8 mouse cellular contexts compared by ENCODE assay signal in the genomic region with DNA sequence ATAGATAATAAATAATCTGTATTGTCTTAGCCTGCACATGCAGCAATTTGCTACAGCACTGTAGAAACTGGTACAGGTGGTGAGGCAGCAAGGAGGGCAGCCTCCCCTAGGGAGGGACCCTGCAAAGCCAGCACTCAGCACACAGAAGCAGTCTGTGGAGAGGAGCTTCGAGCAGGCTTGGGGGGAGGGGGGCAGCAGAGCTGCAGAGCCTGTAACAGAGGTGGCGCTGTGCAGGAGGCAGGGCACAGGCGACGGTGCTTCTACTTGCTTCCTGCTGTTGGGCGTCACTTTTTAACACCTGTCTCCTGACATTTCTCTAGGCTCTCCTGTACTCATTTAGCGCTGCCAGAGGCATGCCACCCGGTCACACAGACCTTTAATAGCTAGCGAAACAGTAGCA.
DNase-seq lines count a peak whose midpoint lies in the region; ATAC-seq and TF ChIP-seq lines count a peak whose summit lies in the region.

No protein-coding gene starts in this region.

- H3K9me3 ChIP-seq in hindbrain, embryonic 11.5 days (ENCODE audit: control insufficient read depth, low read length), result no peaks in the 10 kb centered on the region
- H3K9me3 ChIP-seq in megakaryocyte, embryonic 14.5 days, result no peaks in the 10 kb centered on the region
- no peaks in the 10 kb centered on the region for H3K9me3 ChIP-seq in stomach, embryonic 15.5 days

- WGBS in hindbrain, embryonic 11.5 days, result 4% methylated on average over 8 of the region's 8 CpGs
- 9% methylated on average over 8 of the region's 8 CpGs for WGBS in stomach, embryonic 15.5 days

- peaks cover 3% of the 10 kb centered on the region; the same call in 1 of the 2 replicates for H3K4me1 ChIP-seq in hindbrain, embryonic 11.5 days (replicated peaks; ENCODE audit: control insufficient read depth, insufficient read depth, low read length)
- H3K4me1 ChIP-seq in megakaryocyte, embryonic 14.5 days, result 0 out of 2 replicates have a peak, but pooled peaks cover 4% of the 10 kb centered on the region
- H3K4me1 ChIP-seq in stomach, embryonic 15.5 days, result no peaks in the 10 kb centered on the region

- no peak for DNase-seq in layer of hippocampus, adult 2 months (ENCODE audit: low spot score in 2 of 2)
- DNase-seq in layer of hippocampus, adult 18-20 months (ENCODE audit: low spot score in 2 of 2), result no peak
- peak; percentile 65 for DNase-seq in embryo, embryonic 10.5 days (ENCODE audit: low spot score)
- DNase-seq in hindbrain, embryonic 11.5 days (ENCODE audit: low spot score), result peak; percentile 66
- DNase-seq in c-Kit-positive CD71-positive TER-119-positive erythroid progenitor cells, embryonic 14.5 days (ENCODE audit: low spot score), result no peak
- DNase-seq in gastrocnemius, postnatal 4 days (ENCODE audit: low spot score in 2 of 2), result no peak

- H3K9ac ChIP-seq in hindbrain, embryonic 11.5 days (ENCODE audit: low read depth, low read length), result peak overlapping the region; percentile 15; the same call in 1 of the 2 replicates
- H3K9ac ChIP-seq in stomach, embryonic 15.5 days, result no peak overlapping the region

- no peaks in the 10 kb centered on the region for H3K36me3 ChIP-seq in hindbrain, embryonic 11.5 days (ENCODE audit: control insufficient read depth, insufficient read depth, low read length)
- H3K36me3 ChIP-seq in megakaryocyte, embryonic 14.5 days (replicated peaks; ENCODE audit: low read length), result no peaks in the 10 kb centered on the region
- H3K36me3 ChIP-seq in stomach, embryonic 15.5 days, result no peaks in the 10 kb centered on the region

- no peak overlapping the region for H3K27ac ChIP-seq in layer of hippocampus, adult 2 months
- H3K27ac ChIP-seq in hindbrain, embryonic 11.5 days (ENCODE audit: low read depth, low read length), result no peak overlapping the region
- H3K27ac ChIP-seq in stomach, embryonic 15.5 days, result no peak overlapping the region

- H3K27me3 ChIP-seq in hindbrain, embryonic 11.5 days (ENCODE audit: control insufficient read depth, insufficient read depth, low read length), result no peaks in the 10 kb centered on the region
- peaks cover 7% of the 10 kb centered on the region for H3K27me3 ChIP-seq in megakaryocyte, embryonic 14.5 days (replicated peaks)
- H3K27me3 ChIP-seq in stomach, embryonic 15.5 days (replicated peaks), result no peaks in the 10 kb centered on the region

- TF ChIP-seq CTCF in layer of hippocampus, adult 2 months (conservative IDR thresholded peaks at IDR 0.05), result peak; percentile 57

- H3K4me2 ChIP-seq in hindbrain, embryonic 11.5 days (replicated peaks; ENCODE audit: low read depth, low read length), result peak overlapping the region; percentile 45
- peak overlapping the region; percentile 45 for H3K4me2 ChIP-seq in stomach, embryonic 15.5 days

- ATAC-seq in hindbrain, embryonic 11.5 days (ENCODE audit: low FRiP score), result peak; percentile 53; the same call in 1 of the 2 replicates
- ATAC-seq in stomach, embryonic 15.5 days (ENCODE audit: insufficient read depth, low FRiP score, low read depth), result no peak; the same call in 1 of the 2 replicates

- H3K4me3 ChIP-seq in layer of hippocampus, adult 2 months, result no peak overlapping the region
- H3K4me3 ChIP-seq in hindbrain, embryonic 11.5 days (ENCODE audit: low read depth, low read length), result peak overlapping the region; percentile 9; the same call in 1 of the 2 replicates
- peak overlapping the region; percentile 52 for H3K4me3 ChIP-seq in megakaryocyte, embryonic 14.5 days (replicated peaks)
- peak overlapping the region; percentile 13; the same call in 1 of the 2 replicates for H3K4me3 ChIP-seq in stomach, embryonic 15.5 days (replicated peaks)

Comparison
In these comparisons a context has a peak if more than half of its experiments do, and no peak if none do; other contexts are left out.
1. DNase-seq: peak in embryo, embryonic 10.5 days (single experiment) and hindbrain, embryonic 11.5 days (single experiment); none in layer of hippocampus, adult 2 months (0 of 2), layer of hippocampus, adult 18-20 months (0 of 2), c-Kit-positive CD71-positive TER-119-positive erythroid progenitor cells, embryonic 14.5 days (single experiment) and gastrocnemius, postnatal 4 days (0 of 2).